Mouse (Mus musculus) neural tube, embryonic 15.5 days (tissue): ENCODE data around the gene Dap. TPM values are rescaled to one million over a fixed set of nuclear protein-coding genes. Genes with fewer than 3 reads are reported as not detected.

ENCODE experiments used
- ATAC-seq: fragments of 200-750 bp; cut with Nextera tagmentation; 2 replicates; pipeline ENCODE4 v1.8.0; 2017; ENCODE audit warnings: mild to moderate bottlenecking, moderate TSS enrichment, moderate library complexity; ENCODE audit not compliant: low FRiP score
- H3K27ac ChIP-seq: fragments of 300-500 bp; sonication (generic); replicated peaks from 2 replicates; pipeline ENCODE4 v1.5.1; 2015; ENCODE audit warnings: mild to moderate bottlenecking, inconsistent platforms
- H3K27me3 ChIP-seq: fragments of 300-500 bp; sonication (generic); replicated peaks from 2 replicates; pipeline ENCODE4 v1.6.1; 2015; ENCODE audit warnings: inconsistent platforms
- H3K36me3 ChIP-seq: fragments of 300-500 bp; sonication (generic); 2 replicates; pipeline ENCODE4 v1.6.1; 2015; ENCODE audit warnings: inconsistent platforms
- H3K4me1 ChIP-seq: fragments of 300-500 bp; sonication (generic); 2 replicates; pipeline ENCODE4 v1.6.1; 2015; ENCODE audit warnings: inconsistent platforms
- H3K4me2 ChIP-seq: fragments of 300-500 bp; sonication (generic); 2 replicates; pipeline ENCODE4 v1.6.1; 2015; ENCODE audit warnings: inconsistent platforms, mild to moderate bottlenecking, moderate library complexity
- H3K4me3 ChIP-seq: fragments of 300-500 bp; sonication (generic); replicated peaks from 2 replicates; pipeline ENCODE4 v1.5.1; 2015; ENCODE audit warnings: mild to moderate bottlenecking, inconsistent platforms
- H3K9ac ChIP-seq: fragments of 300-500 bp; sonication (generic); replicated peaks from 2 replicates; pipeline ENCODE4 v1.6.1; 2015; ENCODE audit warnings: mild to moderate bottlenecking, inconsistent platforms
- H3K9me3 ChIP-seq: fragments of 300-500 bp; sonication (generic); replicated peaks from 2 replicates; pipeline ENCODE4 v1.6.1; 2016; ENCODE audit warnings: inconsistent platforms
- WGBS: fragments of 180-500 bp; shearing (Covaris S2); methylation state at CpG from one replicate; pipeline ENCODE4 v1.1.7; 2015; ENCODE audit warnings: mixed read lengths; 5-methylcytosine and 5-hydroxymethylcytosine counted together
- polyA plus RNA-seq: library from polyadenylated mRNA; unstranded; fragments of >200 nt; fragmentation: Nextera tagmentation; extraction: Ambion mirVana; gene quantifications from 2 replicates; pipeline ENCODE4 v1.2.1, GENCODE M21; 2015

Dap gene
- polyA plus RNA-seq = 28.2 and 35.3 TPM in 2 replicates

- Histone ChIP-seq H3K27me3 (no peaks in the 10 kb centered on the region), H3K27ac (peak within 1 kb of the TSS; percentile 88), H3K36me3 (no peaks in the 10 kb centered on the region), H3K9me3 (no peaks in the 10 kb centered on the region), H3K9ac (peak within 1 kb of the TSS; percentile 80), H3K4me2 (peak within 1 kb of the TSS; percentile 71), H3K4me3 (peak within 1 kb of the TSS; percentile 85), H3K4me1 (peaks cover 18% of the 10 kb centered on the region)
- WGBS = under 1% methylated on average over 58 of the region's 67 CpGs
- ATAC-seq = peak; percentile 98
Observed at GRCm38 (mm10) chr15:31224135-31224761, at the start of gene Dap. TSS of gene Dap (plus strand) at chr15:31224314.

- H3K9me3 ChIP-seq = no peaks in the 10 kb centered on the region
- peak overlapping the region; percentile 41 for H3K4me2 ChIP-seq
- peak; percentile 78 for ATAC-seq
- H3K4me1 ChIP-seq = no peaks in the 10 kb centered on the region; the same call in 1 of the 2 replicates
- no peaks in the 10 kb centered on the region for H3K36me3 ChIP-seq
- H3K27me3 ChIP-seq = no peaks in the 10 kb centered on the region
- WGBS = 23% methylated on average over 8 of the region's 8 CpGs
- H3K9ac ChIP-seq = no peak overlapping the region
- peak overlapping the region; percentile 72 for H3K27ac ChIP-seq
- peak overlapping the region; percentile 25; the same call in 1 of the 2 replicates for H3K4me3 ChIP-seq
Observed at GRCm38 (mm10) chr15:31176566-31176965, 47.5 kb upstream of the Dap start.

- H3K27me3 ChIP-seq = no peaks in the 10 kb centered on the region
- no peak for ATAC-seq
- H3K4me2 ChIP-seq = no peak overlapping the region
- H3K27ac ChIP-seq = no peak overlapping the region
- no peak overlapping the region for H3K4me3 ChIP-seq
- H3K9ac ChIP-seq = no peak overlapping the region
- 60% methylated on average over 12 of the region's 12 CpGs for WGBS
- no peaks in the 10 kb centered on the region for H3K4me1 ChIP-seq
- no peaks in the 10 kb centered on the region for H3K36me3 ChIP-seq
- H3K9me3 ChIP-seq = no peaks in the 10 kb centered on the region
Observed at GRCm38 (mm10) chr15:31184651-31185443, 39.3 kb upstream of the Dap start.

GRCm38 (mm10) chr15:31185506-31185905 is 38.6 kb upstream of the Dap start:
- no peak for ATAC-seq
- H3K36me3 ChIP-seq = no peaks in the 10 kb centered on the region
- no peak overlapping the region for H3K4me2 ChIP-seq
- H3K27ac ChIP-seq = no peak overlapping the region
- H3K4me3 ChIP-seq = no peak overlapping the region
- no peaks in the 10 kb centered on the region for H3K9me3 ChIP-seq
- no peaks in the 10 kb centered on the region for H3K27me3 ChIP-seq
- H3K4me1 ChIP-seq = no peaks in the 10 kb centered on the region
- WGBS = 89% methylated on average over 5 of the region's 5 CpGs
- H3K9ac ChIP-seq = no peak overlapping the region

GRCm38 (mm10) chr15:31186371-31186901 is 37.7 kb upstream of the Dap start:
- no peaks in the 10 kb centered on the region for H3K9me3 ChIP-seq
- 82% methylated on average over 6 of the region's 6 CpGs for WGBS
- no peak for ATAC-seq
- H3K36me3 ChIP-seq = no peaks in the 10 kb centered on the region
- H3K27me3 ChIP-seq = no peaks in the 10 kb centered on the region
- no peak overlapping the region for H3K27ac ChIP-seq
- no peak overlapping the region for H3K4me3 ChIP-seq
- H3K4me1 ChIP-seq = no peaks in the 10 kb centered on the region
- H3K9ac ChIP-seq = no peak overlapping the region
- no peak overlapping the region for H3K4me2 ChIP-seq

GRCm38 (mm10) chr15:31192563-31192962 is 31.6 kb upstream of the Dap start:
- Histone ChIP-seq H3K36me3 (no peaks in the 10 kb centered on the region), H3K27me3 (no peaks in the 10 kb centered on the region), H3K27ac (no peak overlapping the region), H3K9ac (no peak overlapping the region), H3K9me3 (no peaks in the 10 kb centered on the region), H3K4me2 (no peak overlapping the region), H3K4me1 (no peaks in the 10 kb centered on the region), H3K4me3 (no peak overlapping the region)
- WGBS = 100% methylated on average over 1 of the region's 1 CpGs
- ATAC-seq = no peak

- no peak overlapping the region for H3K9ac ChIP-seq
- no peaks in the 10 kb centered on the region for H3K4me1 ChIP-seq
- 72% methylated on average over 6 of the region's 6 CpGs for WGBS
- no peak overlapping the region for H3K4me2 ChIP-seq
- H3K27ac ChIP-seq = no peak overlapping the region
- no peak overlapping the region for H3K4me3 ChIP-seq
- no peaks in the 10 kb centered on the region for H3K27me3 ChIP-seq
- no peaks in the 10 kb centered on the region for H3K36me3 ChIP-seq
- ATAC-seq = no peak
- no peaks in the 10 kb centered on the region for H3K9me3 ChIP-seq
Observed at GRCm38 (mm10) chr15:31195776-31196175, 28.3 kb upstream of the Dap start.

- 0 out of 2 replicates have a peak, but pooled peaks have one; percentile 35 for ATAC-seq
- Histone ChIP-seq H3K4me3 (no peak overlapping the region), H3K4me2 (no peak overlapping the region), H3K9ac (no peak overlapping the region), H3K27me3 (no peaks in the 10 kb centered on the region), H3K36me3 (no peaks in the 10 kb centered on the region), H3K4me1 (no peaks in the 10 kb centered on the region), H3K27ac (no peak overlapping the region), H3K9me3 (no peaks in the 10 kb centered on the region)
- WGBS = 76% methylated on average over 9 of the region's 9 CpGs
Observed at GRCm38 (mm10) chr15:31207346-31208093, 16.6 kb upstream of the Dap start.

GRCm38 (mm10) chr15:31211910-31212309 is 12.2 kb upstream of the Dap start:
- H3K36me3 ChIP-seq = no peaks in the 10 kb centered on the region
- H3K4me3 ChIP-seq = no peak overlapping the region
- H3K9ac ChIP-seq = no peak overlapping the region
- H3K27ac ChIP-seq = no peak overlapping the region
- H3K27me3 ChIP-seq = no peaks in the 10 kb centered on the region
- 71% methylated on average over 7 of the region's 7 CpGs for WGBS
- no peaks in the 10 kb centered on the region for H3K9me3 ChIP-seq
- H3K4me2 ChIP-seq = no peak overlapping the region
- no peaks in the 10 kb centered on the region for H3K4me1 ChIP-seq
- ATAC-seq = no peak

GRCm38 (mm10) chr15:31213619-31214270 is 10.4 kb upstream of the Dap start:
- Histone ChIP-seq H3K4me1 (no peaks in the 10 kb centered on the region), H3K27ac (no peak overlapping the region), H3K4me3 (no peak overlapping the region), H3K36me3 (no peaks in the 10 kb centered on the region), H3K9ac (no peak overlapping the region), H3K4me2 (no peak overlapping the region), H3K27me3 (no peaks in the 10 kb centered on the region), H3K9me3 (no peaks in the 10 kb centered on the region)
- WGBS = 86% methylated on average over 3 of the region's 3 CpGs
- no peak for ATAC-seq

GRCm38 (mm10) chr15:31222216-31222615 is 1.9 kb upstream of the Dap start:
- Histone ChIP-seq H3K4me2 (no peak overlapping the region), H3K9me3 (no peaks in the 10 kb centered on the region), H3K27me3 (no peaks in the 10 kb centered on the region), H3K36me3 (no peaks in the 10 kb centered on the region), H3K9ac (no peak overlapping the region), H3K27ac (no peak overlapping the region), H3K4me3 (no peak overlapping the region), H3K4me1 (peaks cover 18% of the 10 kb centered on the region)
- WGBS = 84% methylated on average over 6 of the region's 6 CpGs
- ATAC-seq = no peak
